Mouse (Mus musculus): Measurements from ENCODE around the gene Gm20388. TPM values are rescaled to one million over a fixed set of nuclear protein-coding genes. Genes with fewer than 3 reads are reported as not detected.
A peak's percentile ranks its signal among the peaks of the same experiment; 100 is the strongest.

The Gm20388 gene
- polyA plus RNA-seq, 1 experiment from 2014 or later = 12.4 TPM

- 65% methylated on average over 15 of the region's 15 CpGs for WGBS
- Histone ChIP-seq H3K27me3 (replicated peaks; ENCODE audit: control insufficient read depth, insufficient read depth, low read length) (peaks cover 9% of the 10 kb centered on the region; the same call in 1 of the 2 replicates), H3K4me1 (ENCODE audit: control insufficient read depth, insufficient read depth, low read depth, low read length) (peaks cover 8% of the 10 kb centered on the region), H3K9me3 (ENCODE audit: control insufficient read depth, low read length) (no peaks in the 10 kb centered on the region), H3K36me3 (ENCODE audit: control insufficient read depth, insufficient read depth, low read length) (no peaks in the 10 kb centered on the region), H3K4me2 (ENCODE audit: low read length) (no peak overlapping the region), H3K9ac (ENCODE audit: low read depth, low read length) (no peak overlapping the region), H3K4me3 (ENCODE audit: low read length) (no peak overlapping the region), H3K27ac (ENCODE audit: low read depth, low read length) (no peak overlapping the region)
- no peak for ATAC-seq
Measured at GRCm38 (mm10) chr8:119988087-119988486, 77.4 kb downstream of the Gm20388 start.

GRCm38 (mm10) chr8:119992249-119992648 lies 81.6 kb downstream of the Gm20388 start, which contains the start of gene Crispld2:
Crispld2 (plus strand) TSS chr8:119992438.
- no peak within 1 kb of the TSS for H3K27ac ChIP-seq (ENCODE audit: low read depth, low read length)
- peak within 1 kb of the TSS; percentile 38 for H3K4me3 ChIP-seq (ENCODE audit: low read length)
- no peaks in the 10 kb centered on the region for H3K9me3 ChIP-seq (ENCODE audit: control insufficient read depth, low read length)
- peaks cover 8% of the 10 kb centered on the region for H3K4me1 ChIP-seq (ENCODE audit: control insufficient read depth, insufficient read depth, low read depth, low read length)
- H3K27me3 ChIP-seq (replicated peaks; ENCODE audit: control insufficient read depth, insufficient read depth, low read length) = peaks cover 15% of the 10 kb centered on the region
- no peaks in the 10 kb centered on the region for H3K36me3 ChIP-seq (ENCODE audit: control insufficient read depth, insufficient read depth, low read length)
- H3K4me2 ChIP-seq (ENCODE audit: low read length) = peak within 1 kb of the TSS; percentile 62
- peak; percentile 94 for ATAC-seq
- peak within 1 kb of the TSS; percentile 7; the same call in 1 of the 2 replicates for H3K9ac ChIP-seq (ENCODE audit: low read depth, low read length)
- WGBS = under 1% methylated on average over 25 of the region's 25 CpGs

GRCm38 (mm10) chr8:119994114-119994513 lies 83.5 kb downstream of the Gm20388 start:
- ATAC-seq = no peak
- WGBS = 73% methylated on average over 7 of the region's 7 CpGs
- peaks cover 15% of the 10 kb centered on the region for H3K27me3 ChIP-seq (replicated peaks; ENCODE audit: control insufficient read depth, insufficient read depth, low read length)
- H3K9me3 ChIP-seq (ENCODE audit: control insufficient read depth, low read length) = no peaks in the 10 kb centered on the region
- H3K9ac ChIP-seq (ENCODE audit: low read depth, low read length) = no peak overlapping the region
- no peak overlapping the region for H3K27ac ChIP-seq (ENCODE audit: low read depth, low read length)
- H3K4me3 ChIP-seq (ENCODE audit: low read length) = no peak overlapping the region
- H3K36me3 ChIP-seq (ENCODE audit: control insufficient read depth, insufficient read depth, low read length) = no peaks in the 10 kb centered on the region
- no peak overlapping the region for H3K4me2 ChIP-seq (ENCODE audit: low read length)
- H3K4me1 ChIP-seq (ENCODE audit: control insufficient read depth, insufficient read depth, low read depth, low read length) = peaks cover 8% of the 10 kb centered on the region

GRCm38 (mm10) chr8:119994556-119994955 lies 83.9 kb downstream of the Gm20388 start:
- H3K4me1 ChIP-seq (ENCODE audit: control insufficient read depth, insufficient read depth, low read depth, low read length) = peaks cover 8% of the 10 kb centered on the region
- no peak overlapping the region for H3K27ac ChIP-seq (ENCODE audit: low read depth, low read length)
- no peak overlapping the region for H3K9ac ChIP-seq (ENCODE audit: low read depth, low read length)
- no peak overlapping the region for H3K4me3 ChIP-seq (ENCODE audit: low read length)
- H3K36me3 ChIP-seq (ENCODE audit: control insufficient read depth, insufficient read depth, low read length) = no peaks in the 10 kb centered on the region
- no peak overlapping the region for H3K4me2 ChIP-seq (ENCODE audit: low read length)
- no peak for ATAC-seq
- no peaks in the 10 kb centered on the region for H3K9me3 ChIP-seq (ENCODE audit: control insufficient read depth, low read length)
- 68% methylated on average over 6 of the region's 6 CpGs for WGBS
- peaks cover 15% of the 10 kb centered on the region for H3K27me3 ChIP-seq (replicated peaks; ENCODE audit: control insufficient read depth, insufficient read depth, low read length)

- no peak overlapping the region for H3K4me2 ChIP-seq (ENCODE audit: low read length)
- 83% methylated on average over 4 of the region's 4 CpGs for WGBS
Measured at GRCm38 (mm10) chr8:119997266-119997665, 86.6 kb downstream of the Gm20388 start.

GRCm38 (mm10) chr8:120000461-120000860 lies 89.8 kb downstream of the Gm20388 start:
- Histone ChIP-seq H3K4me3 (ENCODE audit: low read length) (no peak overlapping the region), H3K27me3 (replicated peaks; ENCODE audit: control insufficient read depth, insufficient read depth, low read length) (no peaks in the 10 kb centered on the region), H3K36me3 (ENCODE audit: control insufficient read depth, insufficient read depth, low read length) (no peaks in the 10 kb centered on the region), H3K9me3 (ENCODE audit: control insufficient read depth, low read length) (no peaks in the 10 kb centered on the region), H3K4me1 (ENCODE audit: control insufficient read depth, insufficient read depth, low read depth, low read length) (peaks cover 3% of the 10 kb centered on the region), H3K27ac (ENCODE audit: low read depth, low read length) (no peak overlapping the region), H3K9ac (ENCODE audit: low read depth, low read length) (no peak overlapping the region), H3K4me2 (ENCODE audit: low read length) (no peak overlapping the region)
- 69% methylated on average over 8 of the region's 8 CpGs for WGBS
- ATAC-seq = no peak

More at GRCm38 (mm10) chr8:119997266-119997665, 86.6 kb downstream of the Gm20388 start:
- Histone ChIP-seq H3K4me1 (ENCODE audit: control insufficient read depth, insufficient read depth, low read depth, low read length) (peaks cover 3% of the 10 kb centered on the region), H3K27ac (ENCODE audit: low read depth, low read length) (no peak overlapping the region), H3K27me3 (replicated peaks; ENCODE audit: control insufficient read depth, insufficient read depth, low read length) (peaks cover 7% of the 10 kb centered on the region), H3K36me3 (ENCODE audit: control insufficient read depth, insufficient read depth, low read length) (no peaks in the 10 kb centered on the region), H3K9me3 (ENCODE audit: control insufficient read depth, low read length) (no peaks in the 10 kb centered on the region), H3K9ac (ENCODE audit: low read depth, low read length) (no peak overlapping the region), H3K4me3 (ENCODE audit: low read length) (no peak overlapping the region)
- ATAC-seq = no peak

- Histone ChIP-seq H3K9ac (ENCODE audit: low read depth, low read length) (no peak overlapping the region), H3K27me3 (replicated peaks; ENCODE audit: control insufficient read depth, insufficient read depth, low read length) (no peaks in the 10 kb centered on the region), H3K36me3 (ENCODE audit: control insufficient read depth, insufficient read depth, low read length) (no peaks in the 10 kb centered on the region), H3K4me1 (ENCODE audit: control insufficient read depth, insufficient read depth, low read depth, low read length) (peaks cover 3% of the 10 kb centered on the region), H3K27ac (ENCODE audit: low read depth, low read length) (no peak overlapping the region), H3K4me2 (ENCODE audit: low read length) (no peak overlapping the region), H3K4me3 (ENCODE audit: low read length) (no peak overlapping the region), H3K9me3 (ENCODE audit: control insufficient read depth, low read length) (no peaks in the 10 kb centered on the region)
- WGBS = 58% methylated on average over 7 of the region's 7 CpGs
- no peak for ATAC-seq
Measured at GRCm38 (mm10) chr8:120001712-120002111, 91.1 kb downstream of the Gm20388 start.

GRCm38 (mm10) chr8:120002348-120002747 lies 91.7 kb downstream of the Gm20388 start:
- no peak overlapping the region for H3K9ac ChIP-seq (ENCODE audit: low read depth, low read length)
- H3K27ac ChIP-seq (ENCODE audit: low read depth, low read length) = no peak overlapping the region
- H3K36me3 ChIP-seq (ENCODE audit: control insufficient read depth, insufficient read depth, low read length) = no peaks in the 10 kb centered on the region
- no peak overlapping the region for H3K4me3 ChIP-seq (ENCODE audit: low read length)
- H3K27me3 ChIP-seq (replicated peaks; ENCODE audit: control insufficient read depth, insufficient read depth, low read length) = no peaks in the 10 kb centered on the region
- H3K4me1 ChIP-seq (ENCODE audit: control insufficient read depth, insufficient read depth, low read depth, low read length) = peaks cover 3% of the 10 kb centered on the region
- 63% methylated on average over 9 of the region's 9 CpGs for WGBS
- H3K9me3 ChIP-seq (ENCODE audit: control insufficient read depth, low read length) = no peaks in the 10 kb centered on the region
- no peak for ATAC-seq
- H3K4me2 ChIP-seq (ENCODE audit: low read length) = no peak overlapping the region

- H3K4me2 ChIP-seq (ENCODE audit: low read length) = no peak overlapping the region
- H3K4me3 ChIP-seq (ENCODE audit: low read length) = no peak overlapping the region
- no peaks in the 10 kb centered on the region for H3K9me3 ChIP-seq (ENCODE audit: control insufficient read depth, low read length)
- no peaks in the 10 kb centered on the region for H3K36me3 ChIP-seq (ENCODE audit: control insufficient read depth, insufficient read depth, low read length)
- H3K27ac ChIP-seq (ENCODE audit: low read depth, low read length) = no peak overlapping the region
- H3K9ac ChIP-seq (ENCODE audit: low read depth, low read length) = no peak overlapping the region
- no peaks in the 10 kb centered on the region for H3K27me3 ChIP-seq (replicated peaks; ENCODE audit: control insufficient read depth, insufficient read depth, low read length)
- 31% methylated on average over 14 of the region's 14 CpGs for WGBS
- ATAC-seq = 0 out of 2 replicates have a peak, but pooled peaks have one; percentile 24
- peaks cover 3% of the 10 kb centered on the region for H3K4me1 ChIP-seq (ENCODE audit: control insufficient read depth, insufficient read depth, low read depth, low read length)
Measured at GRCm38 (mm10) chr8:120004154-120004702, 93.6 kb downstream of the Gm20388 start.
